Mouse (Mus musculus): Measurements from ENCODE around the gene Cntfr. TPM values are rescaled to one million over a fixed set of nuclear protein-coding genes. Genes with fewer than 3 reads are reported as not detected.

Gene Cntfr
- polyA plus RNA-seq, 1 experiment from 2014 or later, result 16.3 TPM

DNA sequence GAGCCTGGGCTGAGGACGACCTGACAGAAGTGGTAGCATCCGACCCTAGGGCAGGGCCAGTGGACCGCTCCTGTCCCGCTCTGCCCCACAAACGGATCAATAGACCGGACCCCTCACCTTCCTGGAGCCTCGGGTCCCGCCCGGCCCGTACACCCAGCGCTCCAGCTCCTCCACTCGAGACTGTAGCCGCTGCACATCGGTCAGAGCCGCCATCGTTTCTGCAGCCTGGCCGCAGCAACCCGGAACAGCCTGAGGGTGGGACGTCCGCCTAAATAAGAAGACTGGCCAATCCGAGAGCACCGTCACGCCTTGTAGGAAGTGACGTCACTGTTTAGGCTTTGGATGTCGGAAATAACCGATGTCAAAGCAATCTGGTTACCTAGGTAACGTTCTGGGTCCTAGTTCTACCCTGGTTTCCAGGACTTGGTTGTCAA lies 26.0 kb upstream of the Cntfr start, which contains the start of gene Dctn3:
Gene Dctn3 (minus strand): TSS at position 253 of the 434 bp plus-strand sequence.
- Histone ChIP-seq H3K36me3 (peaks cover 19% of the 10 kb centered on the region), H3K4me1 (peaks cover 27% of the 10 kb centered on the region), H3K9ac (peak within 1 kb of the TSS; percentile 89), H3K27ac (no peak within 1 kb of the TSS), H3K4me2 (peak within 1 kb of the TSS; percentile 78), H3K27me3 (peaks cover 44% of the 10 kb centered on the region), H3K9me3 (no peaks in the 10 kb centered on the region), H3K4me3 (peak within 1 kb of the TSS; percentile 82)
- WGBS, result under 1% methylated on average over 27 of the region's 27 CpGs
- ATAC-seq (ENCODE audit: insufficient number of reproducible peaks, insufficient read depth, low FRiP score, low TSS enrichment, low read depth), result peak; percentile 82

DNA sequence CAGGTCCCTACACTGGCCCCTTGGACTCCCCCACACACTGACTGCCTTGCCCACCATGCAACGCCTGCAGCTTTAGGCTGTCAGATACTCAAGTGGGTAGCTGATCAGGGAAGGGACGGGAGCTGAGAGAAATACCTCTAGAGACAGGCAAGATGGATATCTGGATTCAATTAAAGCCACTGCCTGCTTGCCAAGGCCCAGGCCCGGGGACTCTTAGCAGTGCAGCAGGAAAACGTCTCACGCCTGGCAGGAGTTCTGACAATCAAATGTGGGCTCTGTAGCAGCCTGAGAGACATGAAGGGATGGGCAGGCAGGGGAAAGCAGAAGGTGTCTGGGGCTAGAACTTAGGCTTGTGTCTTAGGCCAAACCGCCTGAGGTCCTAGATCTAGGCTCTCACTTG lies 19.9 kb upstream of the Cntfr start:
- 22% methylated on average over 6 of the region's 6 CpGs for WGBS
- peaks cover 44% of the 10 kb centered on the region for H3K4me1 ChIP-seq
- no peak for ATAC-seq (ENCODE audit: insufficient number of reproducible peaks, insufficient read depth, low FRiP score, low TSS enrichment, low read depth)
- peaks cover 35% of the 10 kb centered on the region for H3K36me3 ChIP-seq
- no peaks in the 10 kb centered on the region for H3K27me3 ChIP-seq
- no peaks in the 10 kb centered on the region for H3K9me3 ChIP-seq
- H3K27ac ChIP-seq, result peak overlapping the region; percentile 55
- H3K4me3 ChIP-seq, result no peak overlapping the region
- H3K9ac ChIP-seq, result peak overlapping the region; percentile 52
- no peak overlapping the region; the same call in 1 of the 2 replicates for H3K4me2 ChIP-seq

- no peak overlapping the region for H3K4me3 ChIP-seq
- H3K27me3 ChIP-seq, result no peaks in the 10 kb centered on the region
- 81% methylated on average over 5 of the region's 5 CpGs for WGBS
- H3K4me1 ChIP-seq, result peaks cover 48% of the 10 kb centered on the region
- no peak for ATAC-seq (ENCODE audit: insufficient number of reproducible peaks, insufficient read depth, low FRiP score, low TSS enrichment, low read depth)
- no peak overlapping the region for H3K27ac ChIP-seq
- no peak overlapping the region for H3K4me2 ChIP-seq
- peaks cover 35% of the 10 kb centered on the region for H3K36me3 ChIP-seq
- no peaks in the 10 kb centered on the region for H3K9me3 ChIP-seq
- no peak overlapping the region for H3K9ac ChIP-seq
These were observed 18.7 kb upstream of the Cntfr start for GRCm38 (mm10) chr4:41715596-41715995.

DNA sequence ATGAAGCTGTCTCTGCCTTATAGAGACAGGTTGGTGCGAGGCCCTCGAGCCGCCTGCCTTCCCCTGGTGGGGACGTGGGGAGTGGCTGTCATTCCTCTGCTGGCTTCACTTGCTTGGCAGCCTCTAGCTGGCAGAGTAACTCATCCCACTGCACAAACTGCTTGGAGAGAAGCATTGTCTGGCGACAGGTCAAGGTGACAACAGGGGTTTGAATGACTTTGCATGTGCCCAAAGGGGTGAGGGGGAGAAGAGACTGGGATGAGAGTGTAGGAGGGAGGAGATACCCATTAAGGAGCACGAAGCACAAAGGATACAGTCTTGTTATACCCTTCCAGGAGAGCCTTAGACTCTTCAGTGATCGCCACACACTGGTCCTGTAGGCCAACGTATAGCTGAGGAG lies 18.2 kb upstream of the Cntfr start:
- no peak for ATAC-seq (ENCODE audit: insufficient number of reproducible peaks, insufficient read depth, low FRiP score, low TSS enrichment, low read depth)
- 0 out of 2 replicates have a peak overlapping the region, but pooled peaks have one; percentile 78 for H3K4me2 ChIP-seq
- H3K4me3 ChIP-seq, result no peak overlapping the region
- H3K27ac ChIP-seq, result no peak overlapping the region
- H3K36me3 ChIP-seq, result peaks cover 38% of the 10 kb centered on the region
- H3K27me3 ChIP-seq, result no peaks in the 10 kb centered on the region
- H3K9ac ChIP-seq, result no peak overlapping the region
- 76% methylated on average over 8 of the region's 8 CpGs for WGBS
- H3K9me3 ChIP-seq, result no peaks in the 10 kb centered on the region
- H3K4me1 ChIP-seq, result peaks cover 48% of the 10 kb centered on the region

DNA sequence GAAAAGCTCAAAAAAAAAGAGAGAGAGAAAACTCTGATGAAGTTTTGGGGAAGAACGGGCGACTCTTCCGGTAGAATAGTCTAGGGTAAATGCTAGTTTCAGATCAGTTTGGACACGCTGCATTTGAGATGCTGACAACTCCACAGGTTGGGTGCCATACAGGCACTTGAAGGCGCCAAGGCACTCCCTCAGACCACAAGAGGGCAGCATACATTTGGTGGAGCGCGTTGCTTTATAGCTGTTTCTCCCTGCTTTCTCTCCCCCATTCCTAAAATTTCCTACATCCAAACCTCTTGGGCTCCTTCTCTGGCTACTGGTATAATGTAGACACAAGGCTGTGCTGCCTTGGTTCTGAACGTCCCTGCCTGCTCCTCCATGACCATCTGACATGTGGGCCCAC lies 17.4 kb upstream of the Cntfr start:
- no peaks in the 10 kb centered on the region for H3K27me3 ChIP-seq
- peak overlapping the region; percentile 93; the same call in 1 of the 2 replicates for H3K9ac ChIP-seq
- peak overlapping the region; percentile 78 for H3K4me2 ChIP-seq
- peaks cover 48% of the 10 kb centered on the region for H3K4me1 ChIP-seq
- ATAC-seq (ENCODE audit: insufficient number of reproducible peaks, insufficient read depth, low FRiP score, low TSS enrichment, low read depth), result no peak
- no peak overlapping the region for H3K27ac ChIP-seq
- H3K36me3 ChIP-seq, result peaks cover 31% of the 10 kb centered on the region
- H3K4me3 ChIP-seq, result peak overlapping the region; percentile 82
- 11% methylated on average over 8 of the region's 8 CpGs for WGBS
- no peaks in the 10 kb centered on the region for H3K9me3 ChIP-seq

DNA sequence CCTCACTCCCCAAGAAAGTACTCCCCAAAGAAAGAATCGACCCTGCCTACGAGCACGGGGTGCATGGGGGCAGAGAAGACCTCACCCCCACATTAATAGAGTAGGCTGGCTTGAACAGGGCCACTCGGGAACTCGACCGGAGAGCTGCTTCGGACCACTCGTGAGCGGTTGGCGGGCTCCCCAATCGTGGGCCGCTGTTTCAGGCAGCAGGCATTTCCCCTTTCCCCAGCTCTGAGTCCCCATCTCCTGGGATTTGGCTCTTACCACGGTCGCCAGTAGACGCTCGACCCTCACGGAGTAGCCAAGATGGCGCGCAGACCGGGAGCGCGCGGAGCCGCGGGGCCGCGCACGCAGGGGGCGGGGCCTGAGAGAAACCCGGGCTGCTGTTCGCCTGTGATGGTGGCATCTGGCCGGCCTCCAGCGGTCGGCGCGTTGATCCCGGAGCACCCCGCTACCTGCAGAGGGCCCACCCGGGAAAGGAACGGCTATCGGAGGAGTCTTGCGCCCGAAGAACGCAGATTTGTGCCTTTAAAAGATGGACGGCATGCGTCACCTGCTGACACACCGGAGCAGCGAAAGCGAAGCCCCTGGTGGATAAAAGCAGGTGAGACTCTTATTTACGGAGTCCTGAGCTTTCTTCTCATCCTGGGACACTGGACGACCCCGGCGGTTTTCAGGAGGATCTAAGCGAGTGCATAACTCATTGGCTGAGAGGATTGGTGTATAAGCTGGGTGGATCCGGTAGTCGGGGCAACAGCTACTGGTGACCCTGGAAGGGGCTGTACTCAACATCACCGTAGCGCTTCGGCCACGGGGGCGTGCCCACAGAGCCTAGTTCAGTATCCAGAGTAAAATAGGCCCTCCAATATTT lies 16.5 kb upstream of the Cntfr start, which contains the start of gene Rpp25l:
Gene Rpp25l (minus strand): TSS at position 338 of the 871 bp plus-strand sequence.
- Histone ChIP-seq H3K27me3 (no peaks in the 10 kb centered on the region), H3K4me2 (peak within 1 kb of the TSS; percentile 78), H3K9ac (peak within 1 kb of the TSS; percentile 93), H3K36me3 (peaks cover 24% of the 10 kb centered on the region), H3K27ac (peak within 1 kb of the TSS; percentile 83), H3K4me1 (peaks cover 48% of the 10 kb centered on the region), H3K9me3 (no peaks in the 10 kb centered on the region), H3K4me3 (peak within 1 kb of the TSS; percentile 82)
- WGBS, result under 1% methylated on average over 61 of the region's 61 CpGs
- peak; percentile 38; the same call in 1 of the 2 replicates for ATAC-seq (ENCODE audit: insufficient number of reproducible peaks, insufficient read depth, low FRiP score, low TSS enrichment, low read depth)

DNA sequence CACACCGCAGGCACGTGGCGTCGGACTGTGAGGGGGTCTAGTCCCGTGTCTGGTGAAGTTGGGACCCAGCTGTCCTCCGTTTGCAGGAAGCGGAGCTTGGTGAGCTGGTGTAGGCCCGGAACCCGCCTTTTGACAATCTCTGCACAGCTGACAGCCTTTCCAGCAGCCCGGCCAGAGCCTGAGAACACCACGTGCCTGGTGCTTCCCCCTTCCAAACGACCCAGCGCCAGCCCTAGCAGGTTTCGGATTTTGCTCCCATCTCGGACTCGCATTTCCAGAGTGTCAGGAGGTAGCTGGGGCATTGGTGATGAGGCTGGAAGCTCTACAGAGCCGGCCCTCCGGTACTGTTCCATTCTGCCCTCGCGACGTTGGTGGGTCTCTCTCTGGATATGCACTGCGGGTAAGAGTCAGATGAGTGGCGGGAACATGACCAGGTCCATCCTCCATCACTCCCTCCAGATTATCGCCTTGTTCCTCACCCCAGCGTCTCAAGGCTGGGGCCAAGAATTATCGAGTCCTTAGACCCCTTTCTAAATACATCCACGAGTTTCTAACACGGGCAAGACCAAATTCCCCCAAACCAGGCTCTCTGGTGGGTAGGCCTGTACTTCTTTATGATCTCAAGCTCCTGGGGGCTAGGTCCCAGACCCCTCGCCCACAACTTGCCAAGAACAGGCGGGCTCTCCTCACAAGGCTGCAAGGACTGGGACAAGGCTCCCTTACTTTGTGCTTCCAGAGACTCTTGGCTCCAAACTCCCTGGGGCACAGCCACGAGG lies 15.7 kb upstream of the Cntfr start:
- H3K4me1 ChIP-seq, result peaks cover 54% of the 10 kb centered on the region
- H3K36me3 ChIP-seq, result peaks cover 17% of the 10 kb centered on the region
- H3K27me3 ChIP-seq, result no peaks in the 10 kb centered on the region
- 43% methylated on average over 31 of the region's 31 CpGs for WGBS
- peak overlapping the region; percentile 83 for H3K27ac ChIP-seq
- peak overlapping the region; percentile 93 for H3K9ac ChIP-seq
- H3K4me2 ChIP-seq, result peak overlapping the region; percentile 78
- H3K4me3 ChIP-seq, result peak overlapping the region; percentile 82
- ATAC-seq (ENCODE audit: insufficient number of reproducible peaks, insufficient read depth, low FRiP score, low TSS enrichment, low read depth), result no peak
- no peaks in the 10 kb centered on the region for H3K9me3 ChIP-seq

GRCm38 (mm10) chr4:41711705-41712375 lies 15.0 kb upstream of the Cntfr start:
- 66% methylated on average over 16 of the region's 16 CpGs for WGBS
- H3K4me2 ChIP-seq, result peak overlapping the region; percentile 78

GRCm38 (mm10) chr4:41710229-41710628 lies 13.3 kb upstream of the Cntfr start:
- peaks cover 8% of the 10 kb centered on the region; the same call in 1 of the 2 replicates for H3K36me3 ChIP-seq
- peaks cover 59% of the 10 kb centered on the region for H3K4me1 ChIP-seq
- peaks cover 7% of the 10 kb centered on the region; the same call in 1 of the 2 replicates for H3K27me3 ChIP-seq
- no peak overlapping the region for H3K4me3 ChIP-seq
- ATAC-seq (ENCODE audit: insufficient number of reproducible peaks, insufficient read depth, low FRiP score, low TSS enrichment, low read depth), result no peak
- no peak overlapping the region for H3K4me2 ChIP-seq
- no peak overlapping the region for H3K9ac ChIP-seq
- no peak overlapping the region for H3K27ac ChIP-seq
- H3K9me3 ChIP-seq, result no peaks in the 10 kb centered on the region
- 69% methylated on average over 4 of the region's 4 CpGs for WGBS

More at GRCm38 (mm10) chr4:41711705-41712375, 15.0 kb upstream of the Cntfr start:
- H3K36me3 ChIP-seq, result peaks cover 12% of the 10 kb centered on the region; the same call in 1 of the 2 replicates
- H3K9me3 ChIP-seq, result no peaks in the 10 kb centered on the region
- H3K9ac ChIP-seq, result peak overlapping the region; percentile 93
- peak overlapping the region; percentile 83 for H3K27ac ChIP-seq
- peak overlapping the region; percentile 82 for H3K4me3 ChIP-seq
- no peak for ATAC-seq (ENCODE audit: insufficient number of reproducible peaks, insufficient read depth, low FRiP score, low TSS enrichment, low read depth)
- H3K4me1 ChIP-seq, result peaks cover 54% of the 10 kb centered on the region
- H3K27me3 ChIP-seq, result no peaks in the 10 kb centered on the region

DNA sequence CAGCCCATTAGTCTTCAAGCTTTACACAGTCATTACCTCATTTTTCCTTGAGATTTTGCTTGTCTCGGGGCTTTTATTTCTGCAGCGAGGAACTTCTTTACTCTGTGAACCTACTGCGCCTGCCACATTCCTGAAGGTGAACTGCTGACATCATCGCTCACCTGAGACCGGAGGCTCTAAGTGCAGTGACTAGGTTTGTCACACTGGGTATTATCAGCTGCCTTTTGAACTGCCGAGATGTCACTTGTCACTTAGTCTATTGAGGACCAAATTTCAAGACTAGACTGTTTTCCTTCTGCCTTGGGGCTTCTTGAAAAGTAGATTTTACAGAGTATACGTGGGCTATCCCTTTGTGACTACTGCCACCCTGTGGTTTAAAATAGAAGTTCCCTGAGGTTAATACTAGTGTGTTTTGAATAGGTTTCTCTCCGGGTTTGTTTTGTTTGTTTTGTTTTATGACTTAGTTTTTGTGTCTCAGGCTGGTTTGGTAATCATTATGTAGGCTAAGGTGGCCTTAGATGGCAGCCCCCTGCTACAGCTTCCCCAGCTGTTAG lies 11.4 kb upstream of the Cntfr start:
- H3K4me1 ChIP-seq, result peaks cover 59% of the 10 kb centered on the region
- no peak for ATAC-seq (ENCODE audit: insufficient number of reproducible peaks, insufficient read depth, low FRiP score, low TSS enrichment, low read depth)
- H3K27ac ChIP-seq, result no peak overlapping the region

More for the DNA sequence above, 11.4 kb upstream of the Cntfr start:
- Histone ChIP-seq H3K27me3 (peaks cover 9% of the 10 kb centered on the region), H3K4me2 (peak overlapping the region; percentile 5; the same call in 1 of the 2 replicates), H3K9me3 (no peaks in the 10 kb centered on the region), H3K36me3 (peaks cover 8% of the 10 kb centered on the region; the same call in 1 of the 2 replicates), H3K4me3 (no peak overlapping the region), H3K9ac (no peak overlapping the region)
- 31% methylated on average over 8 of the region's 8 CpGs for WGBS

Data from embryonic facial prominence, embryonic 13.5 days (tissue).